Mouse (Mus musculus) induced T-regulatory cell, adult 2 months (primary cell): Measurements from ENCODE around the gene Six1.
A peak's percentile ranks its signal among the peaks of the same experiment; 100 is the strongest.

Source experiments
- DNase-seq: peaks from one replicate; pipeline ENCODE4 v3.0.0-alpha.2; 2012; ENCODE audit warnings: low read depth

Gene Six1

GRCm38 (mm10) chr12:73049520-73050225 is 4.0 kb downstream of the Six1 start:
- peak; percentile 20 for DNase-seq

GRCm38 (mm10) chr12:73048537-73048936 is 5.2 kb downstream of the Six1 start:
- DNase-seq = peak; percentile 7

- no peak for DNase-seq
Observed at GRCm38 (mm10) chr12:73047576-73047975, 6.1 kb downstream of the Six1 start.

GRCm38 (mm10) chr12:73046607-73047180 is 7.0 kb downstream of the Six1 start:
- peak; percentile 70 for DNase-seq

- DNase-seq = peak; percentile 43
Observed at GRCm38 (mm10) chr12:73045724-73046606, 7.7 kb downstream of the Six1 start.

- DNase-seq = peak; percentile 45
Observed at GRCm38 (mm10) chr12:73045046-73045723, 8.5 kb downstream of the Six1 start.

GRCm38 (mm10) chr12:73044221-73045045 is 9.3 kb downstream of the Six1 start:
- DNase-seq = peak; percentile 44

GRCm38 (mm10) chr12:73043396-73044167 is 10.1 kb downstream of the Six1 start:
- DNase-seq = peak; percentile 23

- peak; percentile 15 for DNase-seq
Observed at GRCm38 (mm10) chr12:73042903-73043302, 10.8 kb downstream of the Six1 start.

GRCm38 (mm10) chr12:73042406-73042805 is 11.3 kb downstream of the Six1 start:
- peak; percentile 20 for DNase-seq

- peak; percentile 13 for DNase-seq
Observed at GRCm38 (mm10) chr12:73041256-73041630, 12.4 kb downstream of the Six1 start.

GRCm38 (mm10) chr12:73040563-73041255 is 13.0 kb downstream of the Six1 start:
- peak; percentile 9 for DNase-seq

GRCm38 (mm10) chr12:73039939-73040562 is 13.6 kb downstream of the Six1 start:
- DNase-seq = peak; percentile 10

GRCm38 (mm10) chr12:73038992-73039938 is 14.4 kb downstream of the Six1 start:
- DNase-seq = no peak

GRCm38 (mm10) chr12:73038441-73038991 is 15.2 kb downstream of the Six1 start:
- DNase-seq = no peak

GRCm38 (mm10) chr12:73037385-73038160 is 16.1 kb downstream of the Six1 start:
- DNase-seq = no peak
